Mouse (Mus musculus) forebrain, embryonic 13.5 days (tissue): ENCODE measurements around the gene Rpp38. TPM values are rescaled to one million over a fixed set of nuclear protein-coding genes. Genes with fewer than 3 reads are reported as not detected.
A peak's percentile ranks its signal among the peaks of the same experiment; 100 is the strongest.

Experiments
- ATAC-seq: fragments of 200-750 bp; cut with Nextera tagmentation; 2 replicates; pipeline ENCODE4 v1.8.0; 2017
- H3K27ac ChIP-seq: fragments of 300-500 bp; sonication (generic); 2 replicates; pipeline ENCODE4 v1.5.1; 2015; ENCODE audit warnings: inconsistent platforms, mild to moderate bottlenecking, moderate library complexity
- H3K27me3 ChIP-seq: fragments of 300-500 bp; sonication (generic); 2 replicates; pipeline ENCODE4 v1.6.1; 2015; ENCODE audit warnings: mild to moderate bottlenecking, inconsistent platforms
- H3K36me3 ChIP-seq: fragments of 300-500 bp; sonication (generic); 2 replicates; pipeline ENCODE4 v1.6.1; 2015; ENCODE audit warnings: mild to moderate bottlenecking, inconsistent platforms; ENCODE audit not compliant: poor library complexity, severe bottlenecking
- H3K4me1 ChIP-seq: fragments of 300-500 bp; sonication (generic); 2 replicates; pipeline ENCODE4 v1.6.1; 2015; ENCODE audit warnings: inconsistent platforms
- H3K4me2 ChIP-seq: fragments of 300-500 bp; sonication (generic); 2 replicates; pipeline ENCODE4 v1.6.1; 2015; ENCODE audit warnings: inconsistent platforms, mild to moderate bottlenecking, moderate library complexity
- H3K4me3 ChIP-seq: fragments of 300-500 bp; sonication (generic); 2 replicates; pipeline ENCODE4 v1.5.1; 2015; ENCODE audit warnings: mild to moderate bottlenecking, inconsistent platforms
- H3K9ac ChIP-seq: fragments of 300-500 bp; sonication (generic); 2 replicates; pipeline ENCODE4 v1.6.1; 2015; ENCODE audit warnings: mild to moderate bottlenecking, inconsistent platforms
- H3K9me3 ChIP-seq: fragments of 300-500 bp; sonication (generic); replicated peaks from 2 replicates; pipeline ENCODE4 v1.6.1; 2016; ENCODE audit warnings: inconsistent platforms
- WGBS: fragments of 180-500 bp; shearing (Covaris S2); methylation state at CpG from one replicate; pipeline ENCODE4 v1.1.7; 2015; 5-methylcytosine and 5-hydroxymethylcytosine counted together
- polyA plus RNA-seq: library from polyadenylated mRNA; unstranded; fragments of >200 nt; fragmentation: Nextera tagmentation; extraction: Ambion mirVana; gene quantifications from 2 replicates; pipeline ENCODE4 v1.2.1, GENCODE M21; 2015

Rpp38 gene
- polyA plus RNA-seq = 15.0 and 16.5 TPM in 2 replicates

DNA sequence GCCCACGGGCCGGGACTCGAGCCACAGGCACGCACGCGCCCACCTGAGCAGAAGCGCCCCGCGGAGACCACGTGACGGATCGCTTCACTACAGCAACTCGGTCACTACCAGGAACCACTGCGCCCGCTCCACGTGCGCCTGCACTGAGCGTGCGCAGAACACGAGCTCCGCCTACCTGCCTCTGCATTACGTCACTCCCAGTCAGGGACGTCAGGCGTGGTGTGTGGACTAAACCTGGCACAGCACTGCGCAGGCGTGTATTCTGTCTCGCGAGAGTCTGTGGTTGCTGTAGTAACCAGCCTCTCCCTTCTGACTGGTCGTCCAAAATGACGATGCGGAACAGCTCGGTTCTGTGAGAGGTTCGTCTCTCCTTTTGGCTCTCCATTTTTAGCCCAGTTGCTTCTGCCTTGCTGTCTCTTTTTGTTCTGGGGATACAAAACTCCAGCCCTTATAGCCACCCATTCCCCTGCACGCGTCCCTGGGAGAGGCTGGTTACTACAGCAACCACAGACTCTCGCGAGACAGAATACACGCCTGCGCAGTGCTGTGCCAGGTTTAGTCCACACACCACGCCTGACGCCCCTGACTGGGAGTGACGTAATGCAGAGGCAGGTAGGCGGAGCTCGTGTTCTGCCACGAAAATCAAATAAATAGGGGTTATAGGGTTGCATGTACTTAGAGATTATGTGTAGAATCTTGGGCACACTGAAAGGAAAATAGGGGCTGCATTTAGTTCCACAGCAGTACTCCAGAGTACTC, at the start of gene Rpp38:
Gene Rpp38, minus strand, starts transcription at position 160 of the 759 bp plus-strand sequence.
- ATAC-seq = peak; percentile 98
- Histone ChIP-seq H3K27me3 (peaks cover 15% of the 10 kb centered on the region; the same call in 1 of the 2 replicates), H3K9ac (peak within 1 kb of the TSS; percentile 75), H3K4me3 (peak within 1 kb of the TSS; percentile 66), H3K9me3 (no peaks in the 10 kb centered on the region), H3K4me2 (peak within 1 kb of the TSS; percentile 75), H3K4me1 (peaks cover 22% of the 10 kb centered on the region), H3K27ac (peak within 1 kb of the TSS; percentile 57), H3K36me3 (peaks cover 16% of the 10 kb centered on the region)
- WGBS = under 1% methylated on average over 45 of the region's 45 CpGs

DNA sequence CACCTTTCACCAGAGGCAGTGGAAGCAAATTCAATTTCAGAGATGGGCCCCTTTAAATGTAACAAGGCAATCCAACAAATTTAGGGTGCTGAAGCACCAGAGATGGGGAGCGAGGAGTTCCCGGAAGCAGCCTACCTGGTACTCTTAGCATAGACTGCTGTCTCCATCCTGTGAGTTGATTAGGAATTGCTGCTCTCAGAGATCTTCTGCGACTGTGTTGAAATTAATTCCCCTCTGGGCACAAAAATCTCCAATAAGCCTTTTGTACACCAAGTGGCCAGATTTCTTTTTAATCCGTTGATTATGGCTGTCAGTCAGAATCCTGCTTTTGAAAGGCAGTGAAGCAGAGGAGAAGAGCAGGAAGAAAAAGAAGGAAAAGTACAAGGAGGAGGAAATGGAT, 32.7 kb upstream of the Rpp38 start:
- H3K9ac ChIP-seq = no peak overlapping the region
- no peak overlapping the region for H3K4me2 ChIP-seq
- H3K27me3 ChIP-seq = no peaks in the 10 kb centered on the region
- no peak overlapping the region for H3K27ac ChIP-seq
- ATAC-seq = no peak
- no peaks in the 10 kb centered on the region for H3K4me1 ChIP-seq
- no peaks in the 10 kb centered on the region for H3K9me3 ChIP-seq
- H3K4me3 ChIP-seq = no peak overlapping the region
- H3K36me3 ChIP-seq = no peaks in the 10 kb centered on the region
- WGBS = 32% methylated on average over 4 of the region's 4 CpGs

- H3K4me2 ChIP-seq = no peak overlapping the region
- no peak overlapping the region for H3K27ac ChIP-seq
- H3K27me3 ChIP-seq = no peaks in the 10 kb centered on the region
- H3K36me3 ChIP-seq = no peaks in the 10 kb centered on the region
- no peaks in the 10 kb centered on the region for H3K4me1 ChIP-seq
- ATAC-seq = no peak
- 78% methylated on average over 3 of the region's 3 CpGs for WGBS
- no peak overlapping the region for H3K4me3 ChIP-seq
- no peaks in the 10 kb centered on the region for H3K9me3 ChIP-seq
- no peak overlapping the region for H3K9ac ChIP-seq
Observed at GRCm38 (mm10) chr2:3361067-3361466, 28.6 kb upstream of the Rpp38 start.

DNA sequence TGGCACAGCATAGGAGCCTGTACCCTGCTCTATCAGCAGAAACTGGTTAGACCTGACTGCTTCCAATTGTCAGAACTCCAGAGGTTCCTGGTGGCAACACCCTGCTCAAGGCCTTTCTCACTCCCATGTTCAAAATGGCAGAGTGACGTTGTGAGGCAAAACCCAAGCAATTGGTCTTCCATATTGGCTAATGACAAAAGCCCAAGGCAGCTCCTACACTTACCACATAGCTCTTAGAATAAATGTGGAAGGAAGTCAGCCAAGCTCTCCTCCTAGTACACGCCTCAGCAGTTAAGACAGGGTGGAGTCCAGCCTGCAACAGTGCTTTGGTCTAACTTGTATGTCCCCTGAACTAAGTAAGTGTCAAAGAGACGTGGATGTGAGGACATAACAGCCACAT, 25.4 kb upstream of the Rpp38 start:
- no peak overlapping the region for H3K9ac ChIP-seq

DNA sequence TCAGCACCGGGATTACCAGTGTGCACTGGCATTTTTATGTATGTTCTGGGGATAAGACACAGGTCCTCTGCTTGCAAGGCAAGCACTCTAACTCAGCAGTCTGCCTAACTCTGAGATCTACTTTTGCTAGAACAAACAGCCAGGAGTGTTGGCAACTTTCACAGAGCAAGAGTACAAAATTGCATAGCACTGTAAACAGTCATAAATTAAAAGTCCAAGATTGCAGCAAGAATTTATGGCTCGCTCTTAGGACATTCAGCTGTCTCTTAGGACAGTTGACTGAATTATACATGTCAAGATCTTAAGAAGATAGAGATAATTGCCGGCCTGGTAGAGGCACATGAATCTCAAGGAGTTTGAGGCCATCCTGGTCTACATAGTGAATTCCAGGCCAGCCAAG, 23.9 kb upstream of the Rpp38 start:
- WGBS = 92% methylated on average over 3 of the region's 3 CpGs
- no peak overlapping the region for H3K9ac ChIP-seq
- H3K4me1 ChIP-seq = no peaks in the 10 kb centered on the region
- H3K27me3 ChIP-seq = no peaks in the 10 kb centered on the region
- no peak overlapping the region for H3K4me2 ChIP-seq
- H3K9me3 ChIP-seq = no peaks in the 10 kb centered on the region
- ATAC-seq = no peak
- H3K4me3 ChIP-seq = no peak overlapping the region
- H3K36me3 ChIP-seq = no peaks in the 10 kb centered on the region
- no peak overlapping the region for H3K27ac ChIP-seq

More for the DNA sequence above, 25.4 kb upstream of the Rpp38 start:
- no peaks in the 10 kb centered on the region for H3K27me3 ChIP-seq
- H3K4me3 ChIP-seq = no peak overlapping the region
- H3K36me3 ChIP-seq = no peaks in the 10 kb centered on the region
- ATAC-seq = no peak
- no peak overlapping the region for H3K4me2 ChIP-seq
- no peaks in the 10 kb centered on the region for H3K4me1 ChIP-seq
- H3K9me3 ChIP-seq = no peaks in the 10 kb centered on the region
- 77% methylated on average over 3 of the region's 3 CpGs for WGBS
- H3K27ac ChIP-seq = no peak overlapping the region

DNA sequence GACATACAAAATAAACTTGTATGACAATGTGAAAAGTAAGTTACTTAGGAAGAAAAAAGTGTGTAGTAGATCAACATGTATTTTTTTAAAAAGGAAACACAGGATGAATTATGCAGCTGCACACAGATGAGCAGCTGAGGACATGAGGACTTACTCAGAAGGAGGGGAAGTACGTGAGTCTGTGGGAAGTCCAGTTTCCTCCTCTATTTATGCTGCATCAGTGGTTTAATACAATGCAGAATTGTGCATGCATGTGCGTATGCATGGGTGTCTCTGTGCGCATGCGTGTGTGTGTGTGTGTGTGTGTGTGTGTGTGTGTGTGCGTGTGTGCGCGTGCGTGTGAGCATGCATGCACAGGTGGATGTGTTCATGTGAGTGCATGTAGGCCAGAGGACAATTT, 23.4 kb upstream of the Rpp38 start:
- no peaks in the 10 kb centered on the region for H3K36me3 ChIP-seq
- no peak for ATAC-seq
- no peak overlapping the region for H3K4me3 ChIP-seq
- no peaks in the 10 kb centered on the region for H3K27me3 ChIP-seq
- no peaks in the 10 kb centered on the region for H3K4me1 ChIP-seq
- no peak overlapping the region for H3K9ac ChIP-seq
- no peaks in the 10 kb centered on the region for H3K9me3 ChIP-seq
- WGBS = 88% methylated on average over 8 of the region's 8 CpGs
- no peak overlapping the region for H3K4me2 ChIP-seq
- no peak overlapping the region for H3K27ac ChIP-seq

GRCm38 (mm10) chr2:3353160-3353559, 20.7 kb upstream of the Rpp38 start:
- Histone ChIP-seq H3K27me3 (0 out of 2 replicates have a peak, but pooled peaks cover 3% of the 10 kb centered on the region), H3K4me1 (no peaks in the 10 kb centered on the region), H3K9me3 (no peaks in the 10 kb centered on the region), H3K4me3 (no peak overlapping the region), H3K27ac (no peak overlapping the region), H3K4me2 (no peak overlapping the region), H3K9ac (no peak overlapping the region), H3K36me3 (no peaks in the 10 kb centered on the region)
- no peak for ATAC-seq

DNA sequence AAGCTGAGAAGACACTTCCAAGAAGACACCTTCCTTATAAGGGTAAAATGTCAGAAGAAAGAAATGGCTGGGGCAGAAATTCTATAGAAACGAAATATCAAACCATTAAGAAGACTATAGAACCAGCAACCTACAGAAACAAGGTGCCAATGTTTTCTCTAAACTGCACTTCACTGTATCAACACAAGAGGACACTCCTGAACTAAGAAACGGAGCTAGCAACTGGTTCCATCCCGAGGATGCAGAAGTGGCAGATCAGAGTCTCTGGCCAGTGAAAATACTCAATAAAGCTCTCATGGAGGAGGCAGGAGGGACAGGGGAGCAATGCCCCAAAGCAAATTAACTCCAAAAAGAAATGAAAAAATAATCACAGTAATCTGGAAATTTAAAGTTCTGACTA, 16.5 kb upstream of the Rpp38 start:
- 0 out of 2 replicates have a peak, but pooled peaks cover 5% of the 10 kb centered on the region for H3K27me3 ChIP-seq
- no peak for ATAC-seq
- no peak overlapping the region for H3K27ac ChIP-seq
- no peak overlapping the region for H3K4me3 ChIP-seq
- no peaks in the 10 kb centered on the region for H3K4me1 ChIP-seq
- H3K4me2 ChIP-seq = no peak overlapping the region
- no peak overlapping the region for H3K9ac ChIP-seq
- H3K9me3 ChIP-seq = no peaks in the 10 kb centered on the region
- 19% methylated on average over 3 of the region's 3 CpGs for WGBS
- H3K36me3 ChIP-seq = no peaks in the 10 kb centered on the region

DNA sequence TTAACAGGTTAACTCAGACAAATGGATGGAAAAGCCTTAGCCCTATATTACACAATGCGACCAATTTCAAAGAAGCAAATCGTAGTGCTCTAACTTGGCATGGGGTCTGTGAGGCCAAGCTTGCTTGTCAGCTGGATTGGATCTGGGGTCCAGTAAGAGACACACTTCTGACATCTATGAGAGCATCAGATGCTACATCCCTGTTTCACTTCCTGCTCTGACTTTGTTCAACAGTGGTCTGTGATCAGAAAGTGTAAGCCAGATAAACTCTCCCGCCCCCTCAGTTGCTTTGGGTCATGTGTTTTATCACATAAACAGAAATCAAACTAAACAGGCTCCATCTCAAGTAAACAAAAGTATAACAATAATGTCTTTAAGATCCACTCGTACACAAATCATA, 16.0 kb upstream of the Rpp38 start:
- Histone ChIP-seq H3K27ac (no peak overlapping the region), H3K36me3 (no peaks in the 10 kb centered on the region), H3K4me2 (no peak overlapping the region), H3K27me3 (0 out of 2 replicates have a peak, but pooled peaks cover 5% of the 10 kb centered on the region), H3K4me3 (no peak overlapping the region), H3K4me1 (no peaks in the 10 kb centered on the region), H3K9ac (no peak overlapping the region), H3K9me3 (no peaks in the 10 kb centered on the region)
- ATAC-seq = no peak
- 85% methylated on average over 4 of the region's 4 CpGs for WGBS

DNA sequence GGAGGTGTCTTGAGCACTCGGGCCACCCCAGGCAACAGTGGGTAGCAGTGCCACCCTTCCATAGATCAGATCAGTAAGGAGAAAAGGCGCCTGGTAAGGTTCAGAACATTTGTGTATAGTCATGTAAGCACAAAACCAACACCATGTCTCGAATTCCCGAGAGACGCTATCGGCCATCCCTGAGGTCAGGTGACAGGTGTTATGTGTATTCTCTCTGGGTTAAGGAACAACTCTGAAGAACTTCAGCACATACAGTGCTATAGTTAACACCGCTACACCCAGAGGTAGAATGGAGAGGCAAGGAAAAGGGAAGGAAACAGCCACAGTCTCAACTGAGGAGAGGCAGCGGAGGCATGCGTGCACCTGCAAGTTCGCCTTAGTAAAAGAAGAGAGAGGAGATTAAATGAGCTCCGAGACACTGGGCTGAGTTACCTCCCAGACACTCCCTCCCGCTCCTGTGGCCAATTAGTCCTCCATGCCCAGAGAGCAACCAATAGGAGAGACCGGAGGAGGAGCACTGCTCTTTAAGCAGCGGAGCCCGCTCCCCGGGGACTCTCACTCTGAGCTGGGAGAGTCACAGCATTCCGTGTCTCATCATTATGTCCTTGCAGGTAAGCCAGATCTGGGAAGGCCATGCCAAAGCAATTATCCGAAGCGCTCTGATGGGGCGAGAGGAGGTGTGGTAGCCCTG, 3.3 kb upstream of the Rpp38 start, which contains the start of gene Acbd7:
Gene Acbd7, plus strand, starts transcription at position 558 of the 691 bp plus-strand sequence.
- Histone ChIP-seq H3K4me1 (peaks cover 22% of the 10 kb centered on the region), H3K4me2 (peak within 1 kb of the TSS; percentile 66), H3K4me3 (peak within 1 kb of the TSS; percentile 27), H3K27me3 (peaks cover 18% of the 10 kb centered on the region; the same call in 1 of the 2 replicates), H3K9me3 (no peaks in the 10 kb centered on the region), H3K9ac (peak within 1 kb of the TSS; percentile 43; the same call in 1 of the 2 replicates), H3K36me3 (no peaks in the 10 kb centered on the region), H3K27ac (no peak within 1 kb of the TSS)
- 4% methylated on average over 20 of the region's 20 CpGs for WGBS
- ATAC-seq = no peak

DNA sequence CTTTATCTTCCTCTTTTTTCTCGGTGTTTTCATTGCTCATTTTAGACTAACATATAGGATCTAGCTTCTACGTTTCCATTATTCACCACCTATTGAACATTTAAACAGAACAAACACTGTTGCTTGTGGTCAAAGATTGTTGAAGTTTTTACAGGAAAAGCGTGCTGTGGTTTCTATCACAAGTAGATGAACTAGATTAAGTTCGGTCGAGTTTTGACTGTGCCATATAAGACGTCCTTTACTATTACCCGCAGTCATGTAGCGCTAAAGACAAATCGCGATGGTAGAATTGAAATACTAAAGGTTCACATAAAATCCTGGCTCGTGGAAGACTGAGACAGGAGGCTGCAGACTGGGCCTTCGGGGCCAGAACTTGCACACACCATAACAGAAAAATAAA, 1.3 kb upstream of the Rpp38 start:
- Histone ChIP-seq H3K9ac (no peak overlapping the region), H3K4me3 (no peak overlapping the region), H3K4me2 (no peak overlapping the region), H3K27me3 (peaks cover 18% of the 10 kb centered on the region; the same call in 1 of the 2 replicates), H3K4me1 (peaks cover 22% of the 10 kb centered on the region), H3K27ac (no peak overlapping the region), H3K9me3 (no peaks in the 10 kb centered on the region), H3K36me3 (peaks cover 6% of the 10 kb centered on the region)
- ATAC-seq = no peak
- whole genome bisulfite sequencing = 91% methylated on average over 12 of the region's 12 CpGs

GRCm38 (mm10) chr2:3332056-3332455, 387 bp downstream of the Rpp38 start:
- peaks cover 11% of the 10 kb centered on the region; the same call in 1 of the 2 replicates for H3K27me3 ChIP-seq
- H3K4me2 ChIP-seq = peak overlapping the region; percentile 75
- peaks cover 22% of the 10 kb centered on the region for H3K4me1 ChIP-seq
- H3K36me3 ChIP-seq = peaks cover 16% of the 10 kb centered on the region
- peak overlapping the region; percentile 57 for H3K27ac ChIP-seq
- peak overlapping the region; percentile 66 for H3K4me3 ChIP-seq
- WGBS = 1% methylated on average over 21 of the region's 21 CpGs
- peak overlapping the region; percentile 75 for H3K9ac ChIP-seq
- ATAC-seq = no peak; the same call in 1 of the 2 replicates
- no peaks in the 10 kb centered on the region for H3K9me3 ChIP-seq
